Mouse (Mus musculus): ENCODE measurements around the gene Snrnp35. TPM values are rescaled to one million over a fixed set of nuclear protein-coding genes. Genes with fewer than 3 reads are reported as not detected.

Snrnp35 gene
- polyA plus RNA-seq, 1 experiment from 2014 or later = 12.3 TPM

DNA sequence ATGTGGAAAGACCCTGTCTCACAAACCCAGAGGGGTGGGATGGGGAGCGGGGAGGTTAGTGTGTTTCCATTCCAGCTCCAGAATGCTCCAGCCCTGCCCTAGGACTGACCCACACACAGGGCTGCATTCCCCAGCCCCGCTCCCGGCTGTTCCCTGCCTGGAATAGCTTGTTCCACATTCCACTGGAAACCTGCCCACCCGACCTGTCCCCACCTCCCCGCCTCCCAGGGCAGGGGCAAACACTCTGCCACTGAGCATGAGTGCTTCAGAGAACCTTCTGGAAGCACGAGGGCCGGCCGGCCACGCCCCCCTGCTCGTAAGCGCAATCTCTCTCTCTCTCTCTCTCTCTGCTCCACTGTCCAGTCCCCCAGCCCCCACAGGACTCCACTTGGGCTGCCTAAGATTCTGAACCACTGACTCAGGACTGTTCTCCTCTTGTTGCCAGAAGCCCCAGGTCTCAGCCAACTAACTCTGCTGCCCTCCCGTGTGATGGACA, 26.9 kb downstream of the Snrnp35 start:
- no peaks in the 10 kb centered on the region for H3K27me3 ChIP-seq (ENCODE audit: control insufficient read depth, insufficient read depth, low read length)
- no peaks in the 10 kb centered on the region for H3K9me3 ChIP-seq (replicated peaks; ENCODE audit: control insufficient read depth, low read length)
- no peak overlapping the region for H3K9ac ChIP-seq (replicated peaks; ENCODE audit: low read length)
- DNase-seq (ENCODE audit: low spot score) (no peak), ATAC-seq (replicated peaks; ENCODE audit: insufficient number of reproducible peaks, low FRiP score, low TSS enrichment, low read depth) (no peak)
- H3K27ac ChIP-seq (replicated peaks; ENCODE audit: low read depth, low read length) = no peak overlapping the region
- no peak overlapping the region for H3K4me2 ChIP-seq (ENCODE audit: low read depth, low read length)
- H3K4me1 ChIP-seq (ENCODE audit: control insufficient read depth, insufficient read depth, low read length) = no peaks in the 10 kb centered on the region; the same call in 1 of the 2 replicates
- WGBS = 79% methylated on average over 12 of the region's 12 CpGs
- no peak overlapping the region for H3K4me3 ChIP-seq (ENCODE audit: low read depth, low read length)
- peaks cover 15% of the 10 kb centered on the region for H3K36me3 ChIP-seq (replicated peaks; ENCODE audit: control insufficient read depth, insufficient read depth, low read depth, low read length)

DNA sequence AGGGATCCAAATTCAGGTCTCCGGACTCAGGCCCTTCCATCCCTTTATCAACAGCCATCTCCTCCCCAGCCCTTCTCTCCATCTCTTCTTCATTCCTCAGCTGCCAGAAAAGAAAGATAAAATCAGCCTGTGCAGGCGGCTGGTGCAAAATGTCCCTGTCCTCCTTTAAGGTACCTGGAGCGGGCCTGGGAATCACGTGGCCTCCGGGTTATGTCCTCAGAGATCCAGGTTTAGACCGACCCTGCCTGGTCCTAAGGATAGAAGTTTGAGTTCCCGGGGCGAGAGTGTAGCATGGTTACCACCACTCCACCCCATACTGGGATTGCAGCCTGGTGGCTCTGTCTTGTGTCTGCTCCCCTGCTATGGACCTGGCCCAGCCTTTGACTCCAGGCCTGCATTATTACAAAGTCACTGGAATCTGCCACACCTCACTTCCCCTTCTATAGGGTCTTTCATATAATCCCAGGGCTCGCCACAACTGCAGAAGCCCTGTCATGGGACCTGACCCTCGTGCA, 27.7 kb downstream of the Snrnp35 start:
- H3K36me3 ChIP-seq (replicated peaks; ENCODE audit: control insufficient read depth, insufficient read depth, low read depth, low read length) = peaks cover 15% of the 10 kb centered on the region
- ATAC-seq (replicated peaks; ENCODE audit: insufficient number of reproducible peaks, low FRiP score, low TSS enrichment, low read depth) (no peak), DNase-seq (ENCODE audit: low spot score) (no peak)
- 90% methylated on average over 10 of the region's 10 CpGs for WGBS
- H3K9ac ChIP-seq (replicated peaks; ENCODE audit: low read length) = no peak overlapping the region
- no peaks in the 10 kb centered on the region; the same call in 1 of the 2 replicates for H3K4me1 ChIP-seq (ENCODE audit: control insufficient read depth, insufficient read depth, low read length)
- no peak overlapping the region for H3K4me2 ChIP-seq (ENCODE audit: low read depth, low read length)
- H3K27me3 ChIP-seq (ENCODE audit: control insufficient read depth, insufficient read depth, low read length) = no peaks in the 10 kb centered on the region
- no peak overlapping the region for H3K27ac ChIP-seq (replicated peaks; ENCODE audit: low read depth, low read length)
- no peaks in the 10 kb centered on the region for H3K9me3 ChIP-seq (replicated peaks; ENCODE audit: control insufficient read depth, low read length)
- no peak overlapping the region for H3K4me3 ChIP-seq (ENCODE audit: low read depth, low read length)

DNA sequence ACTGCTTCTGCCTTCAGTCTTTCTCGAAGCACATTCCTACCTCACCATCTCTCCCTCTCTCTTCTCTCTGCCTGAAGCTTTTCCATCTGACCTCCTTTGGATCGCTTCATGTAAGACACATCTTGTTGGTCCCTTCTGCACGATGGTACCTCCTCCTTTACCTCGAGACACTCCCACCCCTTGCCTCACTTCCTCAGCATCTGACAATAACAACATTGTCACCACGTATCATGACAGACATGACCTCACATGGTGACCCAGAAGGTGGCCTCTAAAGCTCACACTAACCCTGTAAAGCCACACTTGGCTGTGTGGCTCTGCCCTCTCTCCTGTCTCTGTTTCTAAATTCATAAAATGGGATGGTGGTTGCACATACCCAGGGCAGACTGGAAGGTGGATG, 32.9 kb downstream of the Snrnp35 start:
- H3K27ac ChIP-seq (replicated peaks; ENCODE audit: low read depth, low read length) = no peak overlapping the region
- 72% methylated on average over 5 of the region's 5 CpGs for WGBS
- no peak for ATAC-seq (replicated peaks; ENCODE audit: insufficient number of reproducible peaks, low FRiP score, low TSS enrichment, low read depth)
- no peaks in the 10 kb centered on the region for H3K9me3 ChIP-seq (replicated peaks; ENCODE audit: control insufficient read depth, low read length)
- no peak overlapping the region for H3K4me3 ChIP-seq (ENCODE audit: low read depth, low read length)
- no peak for DNase-seq (ENCODE audit: low spot score)
- no peak overlapping the region for H3K9ac ChIP-seq (replicated peaks; ENCODE audit: low read length)
- H3K4me1 ChIP-seq (ENCODE audit: control insufficient read depth, insufficient read depth, low read length) = no peaks in the 10 kb centered on the region
- no peaks in the 10 kb centered on the region for H3K27me3 ChIP-seq (ENCODE audit: control insufficient read depth, insufficient read depth, low read length)
- H3K36me3 ChIP-seq (replicated peaks; ENCODE audit: control insufficient read depth, insufficient read depth, low read depth, low read length) = peaks cover 12% of the 10 kb centered on the region
- H3K4me2 ChIP-seq (ENCODE audit: low read depth, low read length) = no peak overlapping the region

DNA sequence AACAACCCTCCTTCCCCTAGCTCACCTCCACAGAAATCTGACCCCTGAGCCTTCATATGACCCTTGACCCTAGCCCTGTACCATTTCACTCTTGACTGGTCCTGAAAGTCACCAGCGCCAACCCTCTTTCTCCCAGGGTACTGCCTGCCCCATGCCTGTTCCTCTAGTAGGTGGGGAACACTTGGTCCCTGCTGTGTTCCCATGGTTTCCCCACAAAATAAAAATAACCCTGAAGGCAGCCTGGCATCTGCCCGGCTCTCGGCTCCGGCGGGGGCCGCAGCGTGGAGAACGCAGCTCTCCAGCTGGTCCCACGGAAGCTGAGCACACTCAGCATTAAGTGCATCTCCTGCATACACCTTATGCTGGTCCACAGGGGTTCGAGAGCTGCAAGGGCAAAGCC, 35.7 kb downstream of the Snrnp35 start:
- ATAC-seq (replicated peaks; ENCODE audit: insufficient number of reproducible peaks, low FRiP score, low TSS enrichment, low read depth) = no peak
- H3K36me3 ChIP-seq (replicated peaks; ENCODE audit: control insufficient read depth, insufficient read depth, low read depth, low read length) = peaks cover 6% of the 10 kb centered on the region
- H3K9ac ChIP-seq (replicated peaks; ENCODE audit: low read length) = no peak overlapping the region
- H3K4me2 ChIP-seq (ENCODE audit: low read depth, low read length) = no peak overlapping the region
- H3K4me3 ChIP-seq (ENCODE audit: low read depth, low read length) = no peak overlapping the region
- no peaks in the 10 kb centered on the region for H3K9me3 ChIP-seq (replicated peaks; ENCODE audit: control insufficient read depth, low read length)
- WGBS = 83% methylated on average over 10 of the region's 10 CpGs
- no peak for DNase-seq (ENCODE audit: low spot score)
- no peaks in the 10 kb centered on the region for H3K27me3 ChIP-seq (ENCODE audit: control insufficient read depth, insufficient read depth, low read length)
- no peaks in the 10 kb centered on the region for H3K4me1 ChIP-seq (ENCODE audit: control insufficient read depth, insufficient read depth, low read length)
- no peak overlapping the region for H3K27ac ChIP-seq (replicated peaks; ENCODE audit: low read depth, low read length)

DNA sequence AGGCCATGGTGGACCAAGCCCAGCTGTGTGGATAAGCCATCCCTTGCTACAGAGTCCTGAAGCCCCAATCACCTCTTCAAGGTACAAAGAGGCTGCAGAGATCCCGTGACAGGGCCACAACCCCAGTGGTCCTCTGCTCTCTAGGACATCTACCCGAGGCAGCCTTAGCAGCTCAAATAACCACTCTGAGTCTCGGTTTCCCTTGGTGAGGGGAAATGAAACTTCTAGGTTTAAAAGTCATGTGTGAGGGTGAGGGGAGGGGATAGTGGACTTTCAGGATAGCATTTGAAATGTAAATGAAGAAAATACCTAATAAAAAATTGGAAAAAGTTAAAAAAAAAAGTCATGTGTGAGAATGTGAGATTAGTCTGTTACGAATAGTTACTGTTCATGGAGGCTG, 38.7 kb downstream of the Snrnp35 start:
- DNase-seq (ENCODE audit: low spot score) = no peak
- WGBS = 82% methylated on average over 4 of the region's 4 CpGs
- H3K9me3 ChIP-seq (replicated peaks; ENCODE audit: control insufficient read depth, low read length) = no peaks in the 10 kb centered on the region

DNA sequence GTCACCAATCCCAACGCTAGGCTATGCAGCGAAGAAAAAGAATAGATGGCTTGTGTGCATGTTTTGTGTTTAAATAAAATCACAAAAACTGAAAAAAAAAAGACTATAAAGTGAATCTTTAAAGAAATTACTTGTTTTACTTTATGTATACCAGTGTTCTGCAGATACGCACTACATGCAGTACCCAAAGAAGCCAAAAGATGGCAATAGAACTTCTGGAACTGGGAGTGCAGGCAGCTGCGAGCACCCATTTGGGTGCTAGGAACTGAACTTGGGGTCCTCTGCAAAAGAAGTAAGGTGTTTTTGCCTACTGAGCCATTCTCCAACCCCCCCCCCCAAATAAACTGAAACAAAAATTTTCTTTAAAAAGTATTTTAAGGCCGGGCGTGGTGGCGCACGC, 40.1 kb downstream of the Snrnp35 start:
- no peak overlapping the region for H3K9ac ChIP-seq (replicated peaks; ENCODE audit: low read length)
- H3K9me3 ChIP-seq (replicated peaks; ENCODE audit: control insufficient read depth, low read length) = no peaks in the 10 kb centered on the region
- H3K27me3 ChIP-seq (ENCODE audit: control insufficient read depth, insufficient read depth, low read length) = no peaks in the 10 kb centered on the region
- no peak overlapping the region for H3K27ac ChIP-seq (replicated peaks; ENCODE audit: low read depth, low read length)
- no peaks in the 10 kb centered on the region for H3K36me3 ChIP-seq (replicated peaks; ENCODE audit: control insufficient read depth, insufficient read depth, low read depth, low read length)
- no peak for DNase-seq (ENCODE audit: low spot score)
- H3K4me1 ChIP-seq (ENCODE audit: control insufficient read depth, insufficient read depth, low read length) = no peaks in the 10 kb centered on the region
- ATAC-seq (replicated peaks; ENCODE audit: insufficient number of reproducible peaks, low FRiP score, low TSS enrichment, low read depth) = no peak
- 90% methylated on average over 8 of the region's 8 CpGs for WGBS
- H3K4me3 ChIP-seq (ENCODE audit: low read depth, low read length) = no peak overlapping the region
- no peak overlapping the region for H3K4me2 ChIP-seq (ENCODE audit: low read depth, low read length)

More for the DNA sequence above, 38.7 kb downstream of the Snrnp35 start:
- no peak overlapping the region for H3K9ac ChIP-seq (replicated peaks; ENCODE audit: low read length)
- no peaks in the 10 kb centered on the region for H3K36me3 ChIP-seq (replicated peaks; ENCODE audit: control insufficient read depth, insufficient read depth, low read depth, low read length)
- no peak overlapping the region for H3K4me3 ChIP-seq (ENCODE audit: low read depth, low read length)
- no peak for ATAC-seq (replicated peaks; ENCODE audit: insufficient number of reproducible peaks, low FRiP score, low TSS enrichment, low read depth)
- no peaks in the 10 kb centered on the region for H3K27me3 ChIP-seq (ENCODE audit: control insufficient read depth, insufficient read depth, low read length)
- H3K4me1 ChIP-seq (ENCODE audit: control insufficient read depth, insufficient read depth, low read length) = no peaks in the 10 kb centered on the region
- no peak overlapping the region for H3K27ac ChIP-seq (replicated peaks; ENCODE audit: low read depth, low read length)
- H3K4me2 ChIP-seq (ENCODE audit: low read depth, low read length) = no peak overlapping the region

DNA sequence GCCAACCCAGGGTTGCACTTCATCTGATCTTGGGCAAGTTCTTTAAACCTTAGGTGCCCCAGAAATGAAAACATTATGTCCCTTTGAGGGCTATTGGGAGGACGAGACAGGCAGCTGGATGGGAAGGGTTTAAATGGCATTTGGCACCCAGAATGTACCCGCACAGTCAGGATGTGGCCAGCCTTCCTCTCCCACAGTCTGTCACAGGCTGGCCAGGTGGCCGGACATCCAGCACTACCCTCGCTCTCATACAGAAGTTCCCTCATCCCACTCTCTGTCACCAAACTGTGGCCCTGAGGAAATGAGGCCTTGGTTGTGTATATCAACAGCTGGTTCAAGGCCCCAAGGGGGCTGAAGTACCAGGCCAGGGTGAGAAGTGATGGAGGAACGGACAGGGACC, 42.0 kb downstream of the Snrnp35 start:
- no peak for DNase-seq (ENCODE audit: low spot score)
- WGBS = 95% methylated on average over 5 of the region's 5 CpGs
- Histone ChIP-seq H3K9ac (replicated peaks; ENCODE audit: low read length) (no peak overlapping the region), H3K4me1 (ENCODE audit: control insufficient read depth, insufficient read depth, low read length) (no peaks in the 10 kb centered on the region; the same call in 1 of the 2 replicates), H3K27me3 (ENCODE audit: control insufficient read depth, insufficient read depth, low read length) (no peaks in the 10 kb centered on the region), H3K9me3 (replicated peaks; ENCODE audit: control insufficient read depth, low read length) (no peaks in the 10 kb centered on the region), H3K4me3 (ENCODE audit: low read depth, low read length) (no peak overlapping the region), H3K36me3 (replicated peaks; ENCODE audit: control insufficient read depth, insufficient read depth, low read depth, low read length) (no peaks in the 10 kb centered on the region), H3K4me2 (ENCODE audit: low read depth, low read length) (no peak overlapping the region), H3K27ac (replicated peaks; ENCODE audit: low read depth, low read length) (no peak overlapping the region)
- no peak for ATAC-seq (replicated peaks; ENCODE audit: insufficient number of reproducible peaks, low FRiP score, low TSS enrichment, low read depth)

DNA sequence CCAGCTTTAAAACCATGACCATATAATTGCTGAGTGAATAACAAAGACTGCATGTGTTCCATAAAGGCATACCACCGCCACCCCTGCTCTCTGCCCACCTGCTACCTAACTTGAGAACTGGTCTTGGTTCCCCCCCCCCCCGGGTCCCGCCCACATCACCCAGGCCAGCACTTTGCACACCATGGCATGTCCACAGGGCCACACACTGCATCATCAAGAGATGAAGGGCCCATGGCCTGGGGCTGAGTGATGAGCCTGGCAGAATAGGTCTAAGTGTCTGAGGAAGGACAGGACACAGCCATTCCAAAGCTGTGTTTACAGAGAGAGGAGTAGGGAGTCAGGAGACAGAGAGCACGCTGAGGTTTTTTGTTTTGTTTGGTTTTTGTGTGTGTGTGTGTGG, 45.4 kb downstream of the Snrnp35 start:
- H3K4me1 ChIP-seq (ENCODE audit: control insufficient read depth, insufficient read depth, low read length) = peaks cover 4% of the 10 kb centered on the region; the same call in 1 of the 2 replicates
- WGBS = 71% methylated on average over 4 of the region's 4 CpGs

More for the DNA sequence above, 45.4 kb downstream of the Snrnp35 start:
- Histone ChIP-seq H3K9ac (replicated peaks; ENCODE audit: low read length) (peak overlapping the region; percentile 51), H3K9me3 (replicated peaks; ENCODE audit: control insufficient read depth, low read length) (no peaks in the 10 kb centered on the region), H3K27ac (replicated peaks; ENCODE audit: low read depth, low read length) (no peak overlapping the region), H3K4me3 (ENCODE audit: low read depth, low read length) (no peak overlapping the region), H3K27me3 (ENCODE audit: control insufficient read depth, insufficient read depth, low read length) (no peaks in the 10 kb centered on the region), H3K36me3 (replicated peaks; ENCODE audit: control insufficient read depth, insufficient read depth, low read depth, low read length) (no peaks in the 10 kb centered on the region), H3K4me2 (ENCODE audit: low read depth, low read length) (peak overlapping the region; percentile 26)
- DNase-seq (ENCODE audit: low spot score) (no peak), ATAC-seq (replicated peaks; ENCODE audit: insufficient number of reproducible peaks, low FRiP score, low TSS enrichment, low read depth) (no peak)

All from embryonic facial prominence, embryonic 11.5 days (tissue).